Mouse (Mus musculus): ENCODE measurements around the gene Obsl1. TPM values are rescaled to one million over a fixed set of nuclear protein-coding genes. Genes with fewer than 3 reads are reported as not detected.

Obsl1 gene
- total and polyA plus RNA-seq, 2 experiments from 2014 or later: 23.9 to 52.4 TPM

GRCm38 (mm10) chr1:75445751-75446611 lies 60.3 kb downstream of the Obsl1 start:
- peaks cover 22% of the 10 kb centered on the region for H3K27me3 ChIP-seq (ENCODE audit: insufficient read depth, low read length)
- peak; percentile 83 for DNase-seq (ENCODE audit: low spot score)
- TF ChIP-seq CTCF (IDR thresholded peaks at IDR 0.05; ENCODE audit: low read depth): peak; percentile 93
- H3K4me2 ChIP-seq (ENCODE audit: low read depth, low read length): peak overlapping the region; percentile 34
- H3K27ac ChIP-seq: no peak overlapping the region
- H3K9me3 ChIP-seq (ENCODE audit: low read length): no peaks in the 10 kb centered on the region
- H3K9ac ChIP-seq (replicated peaks; ENCODE audit: low read length): no peak overlapping the region
- H3K4me3 ChIP-seq (ENCODE audit: low read length): no peak overlapping the region
- WGBS: 1% methylated on average over 22 of the region's 22 CpGs
- no peaks in the 10 kb centered on the region for H3K36me3 ChIP-seq (ENCODE audit: insufficient read depth, low read length)
- H3K4me1 ChIP-seq (ENCODE audit: insufficient read depth, low read length): peaks cover 55% of the 10 kb centered on the region
- peak; percentile 46; the same call in 1 of the 2 replicates for ATAC-seq

- H3K4me2 ChIP-seq (ENCODE audit: low read depth, low read length): 0 out of 2 replicates have a peak overlapping the region, but pooled peaks have one; percentile 0
- H3K9me3 ChIP-seq (ENCODE audit: low read length): no peaks in the 10 kb centered on the region
- H3K4me3 ChIP-seq (ENCODE audit: low read length): no peak overlapping the region
- H3K4me1 ChIP-seq (ENCODE audit: insufficient read depth, low read length): peaks cover 52% of the 10 kb centered on the region
- no peaks in the 10 kb centered on the region for H3K36me3 ChIP-seq (ENCODE audit: insufficient read depth, low read length)
- ATAC-seq (peak; percentile 2; the same call in 1 of the 2 replicates), DNase-seq (ENCODE audit: low spot score) (no peak)
- no peak for TF ChIP-seq CTCF (IDR thresholded peaks at IDR 0.05; ENCODE audit: low read depth)
- WGBS: 14% methylated on average over 8 of the region's 9 CpGs
- peaks cover 22% of the 10 kb centered on the region for H3K27me3 ChIP-seq (ENCODE audit: insufficient read depth, low read length)
- H3K9ac ChIP-seq (replicated peaks; ENCODE audit: low read length): no peak overlapping the region
- H3K27ac ChIP-seq: no peak overlapping the region
Measured at GRCm38 (mm10) chr1:75445141-75445701, 61.0 kb downstream of the Obsl1 start.

GRCm38 (mm10) chr1:75444208-75444607 lies 62.0 kb downstream of the Obsl1 start:
- 22% methylated on average over 3 of the region's 3 CpGs for WGBS
- no peak overlapping the region for H3K4me2 ChIP-seq (ENCODE audit: low read depth, low read length)
- DNase-seq (ENCODE audit: low spot score) (no peak), ATAC-seq (no peak)
- H3K4me1 ChIP-seq (ENCODE audit: insufficient read depth, low read length): peaks cover 48% of the 10 kb centered on the region
- peaks cover 13% of the 10 kb centered on the region; the same call in 1 of the 2 replicates for H3K27me3 ChIP-seq (ENCODE audit: insufficient read depth, low read length)
- no peaks in the 10 kb centered on the region for H3K36me3 ChIP-seq (ENCODE audit: insufficient read depth, low read length)
- TF ChIP-seq CTCF (IDR thresholded peaks at IDR 0.05; ENCODE audit: low read depth): no peak
- H3K9me3 ChIP-seq (ENCODE audit: low read length): no peaks in the 10 kb centered on the region
- H3K9ac ChIP-seq (replicated peaks; ENCODE audit: low read length): no peak overlapping the region
- H3K4me3 ChIP-seq (ENCODE audit: low read length): no peak overlapping the region
- H3K27ac ChIP-seq: no peak overlapping the region

GRCm38 (mm10) chr1:75443247-75444024 lies 62.8 kb downstream of the Obsl1 start:
- Histone ChIP-seq H3K4me3 (ENCODE audit: low read length) (no peak overlapping the region), H3K4me2 (ENCODE audit: low read depth, low read length) (no peak overlapping the region), H3K36me3 (ENCODE audit: insufficient read depth, low read length) (no peaks in the 10 kb centered on the region), H3K9ac (replicated peaks; ENCODE audit: low read length) (no peak overlapping the region), H3K27me3 (ENCODE audit: insufficient read depth, low read length) (peaks cover 8% of the 10 kb centered on the region; the same call in 1 of the 2 replicates), H3K4me1 (ENCODE audit: insufficient read depth, low read length) (peaks cover 43% of the 10 kb centered on the region), H3K27ac (peak overlapping the region; percentile 12; the same call in 1 of the 2 replicates), H3K9me3 (ENCODE audit: low read length) (no peaks in the 10 kb centered on the region)
- no peak for TF ChIP-seq CTCF (IDR thresholded peaks at IDR 0.05; ENCODE audit: low read depth)
- ATAC-seq (no peak), DNase-seq (ENCODE audit: low spot score) (peak; percentile 62)
- WGBS: 14% methylated on average over 13 of the region's 13 CpGs

GRCm38 (mm10) chr1:75442811-75443210 lies 63.4 kb downstream of the Obsl1 start:
- peaks cover 38% of the 10 kb centered on the region for H3K4me1 ChIP-seq (ENCODE audit: insufficient read depth, low read length)
- WGBS: 17% methylated on average over 8 of the region's 8 CpGs
- ATAC-seq (no peak), DNase-seq (ENCODE audit: low spot score) (peak; percentile 40)
- TF ChIP-seq CTCF (IDR thresholded peaks at IDR 0.05; ENCODE audit: low read depth): no peak
- H3K4me3 ChIP-seq (ENCODE audit: low read length): no peak overlapping the region
- H3K9me3 ChIP-seq (ENCODE audit: low read length): no peaks in the 10 kb centered on the region
- H3K27me3 ChIP-seq (ENCODE audit: insufficient read depth, low read length): peaks cover 8% of the 10 kb centered on the region; the same call in 1 of the 2 replicates
- no peak overlapping the region for H3K9ac ChIP-seq (replicated peaks; ENCODE audit: low read length)
- H3K36me3 ChIP-seq (ENCODE audit: insufficient read depth, low read length): no peaks in the 10 kb centered on the region
- peak overlapping the region; percentile 12; the same call in 1 of the 2 replicates for H3K27ac ChIP-seq
- no peak overlapping the region for H3K4me2 ChIP-seq (ENCODE audit: low read depth, low read length)

GRCm38 (mm10) chr1:75442171-75442570 lies 64.1 kb downstream of the Obsl1 start:
- no peak for DNase-seq (ENCODE audit: low spot score)
- ATAC-seq: no peak
- Histone ChIP-seq H3K9ac (replicated peaks; ENCODE audit: low read length) (no peak overlapping the region), H3K4me3 (ENCODE audit: low read length) (no peak overlapping the region), H3K4me1 (ENCODE audit: insufficient read depth, low read length) (peaks cover 37% of the 10 kb centered on the region), H3K36me3 (ENCODE audit: insufficient read depth, low read length) (no peaks in the 10 kb centered on the region), H3K9me3 (ENCODE audit: low read length) (no peaks in the 10 kb centered on the region), H3K4me2 (ENCODE audit: low read depth, low read length) (no peak overlapping the region), H3K27me3 (ENCODE audit: insufficient read depth, low read length) (peaks cover 3% of the 10 kb centered on the region; the same call in 1 of the 2 replicates), H3K27ac (no peak overlapping the region)
- WGBS: 77% methylated on average over 9 of the region's 9 CpGs
- TF ChIP-seq CTCF (IDR thresholded peaks at IDR 0.05; ENCODE audit: low read depth): no peak
